Mouse (Mus musculus): ENCODE data around the gene AI182371.

DNA sequence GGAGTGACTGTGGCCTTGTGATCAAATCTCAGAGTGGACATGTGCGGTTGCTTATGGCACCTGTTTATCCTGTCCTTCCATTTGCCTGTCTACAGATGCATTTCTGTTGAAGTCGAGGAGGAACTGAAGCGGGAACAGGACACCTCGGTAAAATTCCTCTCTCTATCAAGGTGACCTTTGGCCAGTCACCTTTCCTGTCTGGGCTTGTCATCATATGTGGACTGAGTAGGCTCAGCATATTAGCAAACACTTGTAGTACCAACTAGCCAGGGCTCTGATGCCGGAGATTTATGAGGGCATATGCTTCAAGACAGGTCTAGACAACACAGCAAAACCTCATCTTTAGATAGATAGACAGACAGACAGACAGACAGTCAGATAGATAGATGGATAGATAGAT, 41.1 kb downstream of the AI182371 start:
- TF ChIP-seq CTCF (IDR thresholded peaks at IDR 0.05; ENCODE audit: insufficient read depth, low read depth, low read length) (no peak), POLR2A (IDR thresholded peaks at IDR 0.05; ENCODE audit: insufficient read depth, low read depth, low read length) (no peak)
